Mouse (Mus musculus) bone marrow, adult 2 months (tissue): Measurements from ENCODE around the gene Fahd2a.

Source experiments
- CTCF ChIP-seq: fragments of 200-500 bp; IDR thresholded peaks from 2 replicates; pipeline ENCODE4 v1.5.1; 2011; ENCODE audit warnings: low read length, control low read depth; ENCODE audit not compliant: control insufficient read depth, insufficient read depth
- POLR2A ChIP-seq: fragments of 200-500 bp; IDR thresholded peaks from 2 replicates; pipeline ENCODE4 v1.6.1; 2011; ENCODE audit warnings: low read depth, mild to moderate bottlenecking, control low read depth, low read length, borderline replicate concordance; ENCODE audit not compliant: control insufficient read depth

DNA sequence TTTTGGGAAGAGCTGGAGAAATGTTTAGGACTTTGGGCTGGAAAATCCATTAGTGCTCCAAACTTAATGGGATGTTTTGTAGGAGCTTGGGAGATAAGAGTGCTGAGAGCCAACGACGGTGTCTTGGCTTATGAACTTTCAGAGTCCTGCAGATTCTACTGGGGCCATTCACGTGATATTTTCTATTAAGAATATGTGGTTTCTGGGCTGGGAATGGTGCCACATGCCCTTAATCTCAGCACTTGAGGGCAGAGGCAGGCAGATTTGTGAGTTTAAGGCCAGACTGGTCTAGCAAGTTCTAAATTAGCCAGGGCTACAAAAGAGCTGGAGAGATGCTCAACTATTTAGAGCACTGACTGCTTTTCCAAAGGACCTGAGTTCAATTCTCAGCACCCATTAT, 54.0 kb downstream of the Fahd2a start:
- TF ChIP-seq POLR2A = no peak
- no peak for TF ChIP-seq CTCF
